In genomic region chr3:33372806-33373205, GRCm38 (mm10) we compare ENCODE assay signal across 30 mouse cellular contexts.
A peak's percentile ranks its signal among the peaks of the same experiment; 100 is the strongest.
DNase-seq lines count a peak whose midpoint lies in the region; ATAC-seq lines count a peak whose summit lies in the region.
"Had no signal": no experiment of that assay in that cellular context is flagged by ENCODE, and none has a peak within 500 bp of the region (broad histone marks: within the 10 kb centered on the region; RNA-seq: fewer than 3 reads in every experiment).

No protein-coding gene starts in this region.

- H3K9ac ChIP-seq in limb, embryonic 11.5 days (ENCODE audit: low read length), result no peak overlapping the region
- no peak overlapping the region for H3K9ac ChIP-seq in neural tube, embryonic 15.5 days (replicated peaks)
- H3K9ac ChIP-seq: forebrain, embryonic 13.5 days; heart, embryonic 15.5 days; hindbrain, embryonic 13.5 days had no signal

- no peak overlapping the region for H3K27ac ChIP-seq in limb, embryonic 11.5 days (replicated peaks; ENCODE audit: low read depth, low read length)
- H3K27ac ChIP-seq in neural tube, embryonic 15.5 days (replicated peaks), result no peak overlapping the region
- H3K27ac ChIP-seq: forebrain, embryonic 10.5 days; forebrain, embryonic 13.5 days; gastrocnemius, adult 2 months; heart, embryonic 15.5 days; hindbrain, embryonic 10.5 days; hindbrain, embryonic 13.5 days had no signal

- H3K4me2 ChIP-seq in limb, embryonic 11.5 days (ENCODE audit: low read depth, severe bottlenecking), result no peak overlapping the region
- H3K4me2 ChIP-seq in neural tube, embryonic 15.5 days, result no peak overlapping the region
- H3K4me2 ChIP-seq: forebrain, embryonic 13.5 days; heart, embryonic 11.5 days; heart, embryonic 15.5 days; hindbrain, embryonic 13.5 days had no signal

- DNase-seq in embryo, embryonic 11 days, result peak; percentile 16
- no peak for DNase-seq in embryo, embryonic 10 days (ENCODE audit: low spot score)
- DNase-seq in forelimb bud, embryonic 11.5 days (ENCODE audit: low read depth, low spot score), result peak; percentile 56
- DNase-seq in limb, embryonic 11.5 days (ENCODE audit: low spot score), result peak; percentile 27
- DNase-seq in urinary bladder, adult 2 months (ENCODE audit: low spot score), result no peak
- DNase-seq in kidney, postnatal 10 days, result no peak
- DNase-seq: adrenal gland, postnatal 10 days; B cell, adult 2 months; cerebellum, adult 11 months; cerebellum, adult 2 months; cerebellum, postnatal 36 days; gastrocnemius, adult 2 months; gastrocnemius, postnatal 14 days; heart, adult 11 months; heart, postnatal 10 days; heart, postnatal 36 days had no signal

- no peaks in the 10 kb centered on the region for H3K27me3 ChIP-seq in limb, embryonic 11.5 days (ENCODE audit: control insufficient read depth, insufficient read depth, low read length)
- no peaks in the 10 kb centered on the region for H3K27me3 ChIP-seq in neural tube, embryonic 15.5 days (replicated peaks)
- H3K27me3 ChIP-seq: CH12.LX; forebrain, embryonic 13.5 days; heart, embryonic 15.5 days; hindbrain, embryonic 13.5 days had no signal

- ATAC-seq in limb, embryonic 11.5 days (ENCODE audit: insufficient number of reproducible peaks, low FRiP score, low TSS enrichment, low read depth), result 0 out of 2 replicates have a peak, but pooled peaks have one; percentile 47
- ATAC-seq in neural tube, embryonic 15.5 days (ENCODE audit: low FRiP score), result no peak
- ATAC-seq: forebrain, embryonic 13.5 days; forebrain, embryonic 16.5 days; hindbrain, embryonic 16.5 days; inflammation-experienced regulatory T-cells, adult 6 months; intestine, embryonic 16.5 days; Patski had no signal

- H3K4me1 ChIP-seq in limb, embryonic 11.5 days (ENCODE audit: control insufficient read depth, insufficient read depth, low read length), result no peaks in the 10 kb centered on the region
- H3K4me1 ChIP-seq in neural tube, embryonic 15.5 days, result no peaks in the 10 kb centered on the region
- H3K4me1 ChIP-seq: forebrain, embryonic 10.5 days; forebrain, embryonic 13.5 days; heart, embryonic 15.5 days; hindbrain, embryonic 10.5 days; hindbrain, embryonic 13.5 days had no signal

- no peaks in the 10 kb centered on the region for H3K9me3 ChIP-seq in limb, embryonic 11.5 days (ENCODE audit: control insufficient read depth, low read length)
- H3K9me3 ChIP-seq in neural tube, embryonic 15.5 days (replicated peaks), result no peaks in the 10 kb centered on the region
- H3K9me3 ChIP-seq: forebrain, embryonic 10.5 days; forebrain, embryonic 13.5 days; G1E; heart, embryonic 15.5 days; hindbrain, embryonic 10.5 days; hindbrain, embryonic 13.5 days had no signal

- no peak overlapping the region for H3K4me3 ChIP-seq in limb, embryonic 11.5 days (ENCODE audit: low read depth, low read length)
- H3K4me3 ChIP-seq in neural tube, embryonic 15.5 days (replicated peaks), result no peak overlapping the region
- H3K4me3 ChIP-seq: forebrain, embryonic 10.5 days; forebrain, embryonic 13.5 days; gastrocnemius, adult 2 months; heart, embryonic 15.5 days; hindbrain, embryonic 10.5 days; hindbrain, embryonic 13.5 days had no signal

- H3K36me3 ChIP-seq in limb, embryonic 11.5 days (ENCODE audit: control insufficient read depth, insufficient read depth, low read length), result no peaks in the 10 kb centered on the region
- no peaks in the 10 kb centered on the region for H3K36me3 ChIP-seq in neural tube, embryonic 15.5 days
- H3K36me3 ChIP-seq: forebrain, embryonic 10.5 days; G1E; heart, embryonic 15.5 days; hindbrain, embryonic 10.5 days; hindbrain, embryonic 13.5 days had no signal

- 56% methylated on average over 1 of the region's 1 CpGs for WGBS in limb, embryonic 11.5 days
- 67% methylated on average over 1 of the region's 1 CpGs for WGBS in neural tube, embryonic 15.5 days

Comparison
In these comparisons a context has a peak if more than half of its experiments do, and no peak if none do; other contexts are left out.
1. DNase-seq: peak in embryo, embryonic 11 days (single experiment), forelimb bud, embryonic 11.5 days (single experiment) and limb, embryonic 11.5 days (single experiment); none in embryo, embryonic 10 days (single experiment), urinary bladder, adult 2 months (single experiment) and kidney, postnatal 10 days (single experiment).